Mouse (Mus musculus): ENCODE results near the gene Myo1d. TPM values are rescaled to one million over a fixed set of nuclear protein-coding genes. Genes with fewer than 3 reads are reported as not detected.

Myo1d gene
- polyA plus RNA-seq, 2 experiments = 3.3 to 7.5 TPM

GRCm38 (mm10) chr11:80793386-80793785 lies 13.6 kb upstream of the Myo1d start:
- no peak for TF ChIP-seq EP300 (IDR thresholded peaks at IDR 0.05; ENCODE audit: low read depth)
- no peak for TF ChIP-seq CTCF (IDR thresholded peaks at IDR 0.05; ENCODE audit: low read depth)
- DNase-seq (ENCODE audit: low read depth in 3 of 3, low spot score in 3 of 3) = no peak
- Histone ChIP-seq H3K4me3 (ENCODE audit: insufficient read depth in 1 of 2, low read depth in 2 of 2, low read length in 2 of 2) (no peak overlapping the region), H3K9ac (replicated peaks) (no peak overlapping the region), H3K27ac (no peak overlapping the region), H3K4me2 (ENCODE audit: low read depth) (no peak overlapping the region), H3K27me3 (ENCODE audit: control insufficient read depth, insufficient read depth, low read length) (no peaks in the 10 kb centered on the region), H3K4me1 (replicated peaks; ENCODE audit: control insufficient read depth in 2 of 2, insufficient read depth in 2 of 2, low read length in 1 of 2) (peaks cover 14 to 15% of the 10 kb centered on the region in 2 experiments), H3K9me3 (ENCODE audit: control insufficient read depth, low read length) (no peaks in the 10 kb centered on the region), H3K36me3 (replicated peaks; ENCODE audit: control insufficient read depth, insufficient read depth, low read depth) (no peaks in the 10 kb centered on the region)
- no peak for ATAC-seq (ENCODE audit: insufficient read depth)
- 78% methylated on average over 4 of the region's 4 CpGs for WGBS (ENCODE audit: insufficient replicate concordance)

DNA sequence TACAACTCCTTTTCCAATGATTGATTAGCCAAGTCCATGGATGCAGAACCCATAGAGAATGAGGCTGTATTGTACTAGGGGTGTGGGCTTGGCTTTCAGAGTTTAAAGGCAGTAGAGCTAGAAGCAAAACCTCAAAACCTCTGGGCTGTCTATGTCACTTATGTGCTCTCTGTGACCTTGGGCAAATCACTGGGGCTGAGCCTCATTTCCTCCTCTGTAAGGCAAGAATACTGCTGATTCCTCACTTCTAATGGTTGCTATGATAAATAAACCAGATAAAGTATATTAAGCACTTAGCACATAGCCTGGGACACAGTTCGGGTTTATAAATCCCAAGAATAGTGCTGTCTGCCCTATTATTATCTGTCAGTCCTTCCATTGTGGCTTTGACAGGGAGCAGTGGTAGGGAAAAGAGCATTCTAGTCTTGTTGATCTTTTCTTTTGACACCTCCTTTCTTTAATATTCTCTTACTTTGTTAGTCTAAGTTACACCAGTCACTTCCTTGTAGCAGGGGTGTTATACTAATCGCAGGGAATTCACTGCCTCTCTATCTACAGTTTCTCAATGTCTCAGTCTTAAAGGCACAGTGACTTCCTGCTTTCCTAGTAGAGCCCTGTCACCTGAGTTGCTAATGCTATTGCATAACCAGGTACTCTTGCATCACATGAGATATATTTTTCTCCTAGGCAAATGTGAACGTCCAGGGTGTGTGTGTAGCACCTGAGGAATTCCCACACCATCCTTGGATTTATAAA lies 12.0 kb upstream of the Myo1d start:
- TF ChIP-seq EP300 (IDR thresholded peaks at IDR 0.05; ENCODE audit: low read depth) (no peak), CTCF (IDR thresholded peaks at IDR 0.05; ENCODE audit: low read depth) (no peak)
- Histone ChIP-seq H3K9me3 (ENCODE audit: control insufficient read depth, low read length) (no peaks in the 10 kb centered on the region), H3K4me3 (ENCODE audit: insufficient read depth in 1 of 2, low read depth in 2 of 2, low read length in 2 of 2) (no peak overlapping the region), H3K27me3 (ENCODE audit: control insufficient read depth, insufficient read depth, low read length) (no peaks in the 10 kb centered on the region), H3K4me2 (ENCODE audit: low read depth) (no peak overlapping the region), H3K27ac (no peak overlapping the region), H3K4me1 (replicated peaks; ENCODE audit: control insufficient read depth in 2 of 2, insufficient read depth in 2 of 2, low read length in 1 of 2) (peaks cover 14 to 15% of the 10 kb centered on the region in 2 experiments), H3K36me3 (replicated peaks; ENCODE audit: control insufficient read depth, insufficient read depth, low read depth) (no peaks in the 10 kb centered on the region), H3K9ac (replicated peaks) (no peak overlapping the region)
- no peak for ATAC-seq (ENCODE audit: insufficient read depth)
- DNase-seq (ENCODE audit: low read depth in 3 of 3, low spot score in 3 of 3) = no peak
- 31% methylated on average over 3 of the region's 3 CpGs for WGBS (ENCODE audit: insufficient replicate concordance)

GRCm38 (mm10) chr11:80790413-80790812 lies 10.6 kb upstream of the Myo1d start:
- Histone ChIP-seq H3K36me3 (replicated peaks; ENCODE audit: control insufficient read depth, insufficient read depth, low read depth) (no peaks in the 10 kb centered on the region), H3K4me2 (ENCODE audit: low read depth) (peak overlapping the region; percentile 3; the same call in 1 of the 2 replicates), H3K9me3 (ENCODE audit: control insufficient read depth, low read length) (no peaks in the 10 kb centered on the region), H3K27me3 (ENCODE audit: control insufficient read depth, insufficient read depth, low read length) (no peaks in the 10 kb centered on the region), H3K4me3 (ENCODE audit: insufficient read depth in 1 of 2, low read depth in 2 of 2, low read length in 2 of 2) (no peak overlapping the region), H3K9ac (replicated peaks) (no peak overlapping the region; the same call in 1 of the 2 replicates), H3K4me1 (replicated peaks; ENCODE audit: control insufficient read depth in 2 of 2, insufficient read depth in 2 of 2, low read length in 1 of 2) (peaks cover 26 to 27% of the 10 kb centered on the region in 2 experiments), H3K27ac (0 out of 2 replicates have a peak overlapping the region, but pooled peaks have one; percentile 13)
- DNase-seq (ENCODE audit: low read depth in 3 of 3, low spot score in 3 of 3) (no peak), ATAC-seq (ENCODE audit: insufficient read depth) (peak; percentile 66; the same call in 1 of the 2 replicates)
- TF ChIP-seq CTCF (IDR thresholded peaks at IDR 0.05; ENCODE audit: low read depth) (no peak), EP300 (IDR thresholded peaks at IDR 0.05; ENCODE audit: low read depth) (no peak)
- 41% methylated on average over 3 of the region's 3 CpGs for WGBS (ENCODE audit: insufficient replicate concordance)

GRCm38 (mm10) chr11:80789647-80790240 lies 9.9 kb upstream of the Myo1d start:
- no peak overlapping the region for H3K4me2 ChIP-seq (ENCODE audit: low read depth)
- no peak for ATAC-seq (ENCODE audit: insufficient read depth)
- no peak overlapping the region for H3K4me3 ChIP-seq (ENCODE audit: insufficient read depth in 1 of 2, low read depth in 2 of 2, low read length in 2 of 2)
- H3K27me3 ChIP-seq (ENCODE audit: control insufficient read depth, insufficient read depth, low read length) = no peaks in the 10 kb centered on the region
- 0 out of 2 replicates have a peak overlapping the region, but pooled peaks have one; percentile 13 for H3K27ac ChIP-seq
- no peak for TF ChIP-seq CTCF (IDR thresholded peaks at IDR 0.05; ENCODE audit: low read depth)
- TF ChIP-seq EP300 (IDR thresholded peaks at IDR 0.05; ENCODE audit: low read depth) = no peak
- H3K4me1 ChIP-seq (replicated peaks; ENCODE audit: control insufficient read depth in 2 of 2, insufficient read depth in 2 of 2, low read length in 1 of 2) = peaks cover 33% of the 10 kb centered on the region in 2 experiments
- no peak overlapping the region; the same call in 1 of the 2 replicates for H3K9ac ChIP-seq (replicated peaks)
- H3K36me3 ChIP-seq (replicated peaks; ENCODE audit: control insufficient read depth, insufficient read depth, low read depth) = no peaks in the 10 kb centered on the region
- WGBS (ENCODE audit: insufficient replicate concordance) = 57% methylated on average over 7 of the region's 7 CpGs
- H3K9me3 ChIP-seq (ENCODE audit: control insufficient read depth, low read length) = no peaks in the 10 kb centered on the region
- DNase-seq (ENCODE audit: low read depth in 3 of 3, low spot score in 3 of 3) = no peak

- TF ChIP-seq EP300 (IDR thresholded peaks at IDR 0.05; ENCODE audit: low read depth) = no peak
- peak; percentile 37; the same call in 1 of the 2 replicates for TF ChIP-seq CTCF (IDR thresholded peaks at IDR 0.05; ENCODE audit: low read depth)
- peak; percentile 29 to 48 (median 34) for DNase-seq (ENCODE audit: low read depth in 3 of 3, low spot score in 3 of 3)
- no peak for ATAC-seq (ENCODE audit: insufficient read depth)
- no peak overlapping the region for H3K4me2 ChIP-seq (ENCODE audit: low read depth)
- peaks cover 46 to 53% of the 10 kb centered on the region in 2 experiments for H3K4me1 ChIP-seq (replicated peaks; ENCODE audit: control insufficient read depth in 2 of 2, insufficient read depth in 2 of 2, low read length in 1 of 2)
- no peaks in the 10 kb centered on the region for H3K27me3 ChIP-seq (ENCODE audit: control insufficient read depth, insufficient read depth, low read length)
- H3K36me3 ChIP-seq (replicated peaks; ENCODE audit: control insufficient read depth, insufficient read depth, low read depth) = no peaks in the 10 kb centered on the region
- no peak overlapping the region for H3K9ac ChIP-seq (replicated peaks)
- H3K9me3 ChIP-seq (ENCODE audit: control insufficient read depth, low read length) = no peaks in the 10 kb centered on the region
- WGBS (ENCODE audit: insufficient replicate concordance) = 32% methylated on average over 5 of the region's 5 CpGs
- peak overlapping the region; percentile 99 for H3K27ac ChIP-seq
- no peak overlapping the region for H3K4me3 ChIP-seq (ENCODE audit: insufficient read depth in 1 of 2, low read depth in 2 of 2, low read length in 2 of 2)
These were observed 5.8 kb upstream of the Myo1d start for GRCm38 (mm10) chr11:80785672-80786071.

Measured in liver, embryonic 14.5 days (tissue).